Mouse (Mus musculus): ENCODE measurements around the gene Rassf3. TPM values are rescaled to one million over a fixed set of nuclear protein-coding genes. Genes with fewer than 3 reads are reported as not detected.

Gene Rassf3
- total RNA-seq, 2 experiments from 2014 or later, result 47.9 to 49.1 TPM

DNA sequence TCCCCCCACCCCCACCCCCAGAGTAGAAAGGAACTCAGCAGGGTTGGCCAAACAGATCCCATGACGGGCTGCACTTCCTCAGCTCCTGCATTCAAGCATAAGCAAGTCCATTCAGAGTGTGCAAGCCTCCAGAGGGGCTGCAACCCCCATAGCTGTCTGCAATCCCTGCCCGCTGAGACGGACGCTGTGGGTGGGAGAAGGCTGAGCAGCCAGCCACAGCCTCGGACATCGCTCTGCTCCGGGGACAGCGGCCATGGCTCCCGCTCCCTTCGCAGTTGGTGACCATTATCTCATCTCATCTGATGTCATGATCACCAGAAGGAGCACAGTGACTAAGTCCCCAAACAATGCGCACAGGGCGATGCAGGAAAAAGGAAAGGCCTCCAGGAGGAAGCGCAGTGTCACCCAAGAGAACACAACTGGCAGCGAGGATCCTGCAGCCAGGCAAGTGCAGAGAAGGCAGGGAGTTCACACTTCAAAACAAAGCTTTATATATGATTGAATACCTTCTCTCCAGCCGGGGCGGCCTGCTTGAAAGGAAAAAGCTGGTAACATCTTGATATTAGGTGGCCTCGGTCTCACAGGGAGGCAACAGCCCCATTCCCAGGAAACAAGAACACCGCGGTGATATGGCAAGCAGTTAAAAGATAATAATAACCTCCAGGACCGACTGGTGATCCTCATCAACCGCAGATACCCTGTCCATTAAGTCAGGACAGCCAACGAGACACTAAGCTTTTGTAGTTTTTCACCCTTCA is 14.6 kb downstream of the Rassf3 start:
- peak; percentile 68 for DNase-seq

DNA sequence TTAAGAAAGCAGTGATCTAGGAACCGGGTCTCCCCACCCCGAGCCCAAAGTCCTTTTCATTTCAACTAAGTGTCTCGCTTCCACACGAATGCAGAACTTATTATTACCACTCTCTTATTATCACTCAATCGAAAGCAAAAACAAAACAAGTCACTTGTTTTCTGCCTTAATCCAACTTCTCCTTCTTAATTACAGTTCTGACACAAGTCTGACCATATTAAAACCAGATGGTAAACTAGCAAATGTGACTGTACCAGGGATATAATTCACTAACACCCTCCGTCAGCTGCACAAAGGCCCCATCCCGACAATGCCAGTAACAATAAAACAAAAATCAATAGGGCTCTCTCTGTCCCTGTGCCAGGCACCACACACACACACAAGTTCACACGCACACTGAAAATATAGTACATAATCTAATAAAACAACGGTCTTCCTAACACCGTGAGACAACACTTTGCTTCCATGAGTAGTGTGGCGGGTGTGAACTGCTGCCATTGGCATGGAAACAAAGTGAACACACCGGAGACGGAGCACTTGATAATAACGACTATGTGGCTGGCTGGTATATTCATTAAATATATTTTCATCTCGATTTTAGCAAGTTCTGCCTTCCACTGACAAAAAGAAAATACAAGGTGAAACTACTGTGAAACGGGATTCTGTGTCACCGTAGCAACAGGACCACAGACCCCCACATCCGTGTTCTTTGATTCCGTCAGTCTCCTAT is 16.9 kb downstream of the Rassf3 start:
- DNase-seq, result no peak

DNA sequence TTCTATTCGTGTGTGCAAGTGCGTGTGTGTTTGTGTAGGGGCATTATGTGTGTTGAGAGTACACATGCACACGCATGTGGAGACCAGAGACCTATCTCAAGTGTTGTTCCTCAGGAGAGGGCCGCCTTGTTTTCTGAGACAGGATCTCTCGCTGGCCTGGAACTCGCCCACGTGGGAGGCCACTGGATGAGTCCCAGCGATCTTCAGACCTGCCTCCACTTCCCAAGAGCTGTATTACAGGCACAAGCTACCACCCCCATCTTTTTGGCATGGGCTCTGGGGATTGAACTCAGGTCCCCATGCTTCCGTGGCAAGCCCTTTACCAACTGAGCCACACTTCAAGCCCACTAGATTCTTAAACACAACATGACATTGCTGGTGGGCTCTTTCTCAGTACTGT is 17.7 kb downstream of the Rassf3 start:
- DNase-seq, result no peak

DNA sequence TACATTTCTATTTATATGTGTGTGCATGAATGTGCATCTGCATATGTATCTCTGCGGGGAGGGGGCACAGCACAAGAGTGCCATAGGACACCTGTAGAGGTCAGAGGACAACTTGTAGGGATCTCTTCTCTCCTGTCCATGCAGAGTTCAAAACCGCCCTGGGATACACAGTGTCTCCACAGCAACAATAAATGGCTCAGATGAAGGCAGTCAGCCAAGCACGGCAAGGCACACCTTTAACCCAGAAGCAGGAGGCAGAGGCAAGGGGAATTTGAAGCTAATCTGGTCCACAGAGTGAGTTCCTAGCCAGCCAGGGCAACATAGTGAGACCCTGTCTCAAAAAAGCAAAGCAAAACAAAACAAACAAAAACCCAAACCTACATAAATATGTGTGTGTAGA is 18.8 kb downstream of the Rassf3 start:
- DNase-seq, result no peak

DNA sequence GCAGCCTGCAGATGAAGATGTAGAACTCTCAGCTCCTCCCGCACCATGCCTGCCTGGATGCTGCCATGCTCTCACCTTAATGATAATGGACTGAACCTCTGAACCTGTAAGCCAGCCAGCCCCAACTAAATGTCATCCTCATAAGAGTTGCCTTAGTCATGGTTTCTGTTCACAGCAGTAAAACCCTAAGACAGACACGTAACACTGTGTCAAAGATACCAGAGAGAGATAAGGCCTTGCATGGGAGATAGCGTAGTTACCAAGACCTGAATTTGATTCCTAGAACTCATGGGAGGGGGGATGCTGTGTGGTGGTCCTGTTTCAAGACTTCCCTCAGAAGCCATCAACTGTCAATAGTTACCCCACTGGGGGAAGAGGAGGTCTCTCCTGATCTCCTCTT is 20.6 kb downstream of the Rassf3 start:
- no peak for DNase-seq

DNA sequence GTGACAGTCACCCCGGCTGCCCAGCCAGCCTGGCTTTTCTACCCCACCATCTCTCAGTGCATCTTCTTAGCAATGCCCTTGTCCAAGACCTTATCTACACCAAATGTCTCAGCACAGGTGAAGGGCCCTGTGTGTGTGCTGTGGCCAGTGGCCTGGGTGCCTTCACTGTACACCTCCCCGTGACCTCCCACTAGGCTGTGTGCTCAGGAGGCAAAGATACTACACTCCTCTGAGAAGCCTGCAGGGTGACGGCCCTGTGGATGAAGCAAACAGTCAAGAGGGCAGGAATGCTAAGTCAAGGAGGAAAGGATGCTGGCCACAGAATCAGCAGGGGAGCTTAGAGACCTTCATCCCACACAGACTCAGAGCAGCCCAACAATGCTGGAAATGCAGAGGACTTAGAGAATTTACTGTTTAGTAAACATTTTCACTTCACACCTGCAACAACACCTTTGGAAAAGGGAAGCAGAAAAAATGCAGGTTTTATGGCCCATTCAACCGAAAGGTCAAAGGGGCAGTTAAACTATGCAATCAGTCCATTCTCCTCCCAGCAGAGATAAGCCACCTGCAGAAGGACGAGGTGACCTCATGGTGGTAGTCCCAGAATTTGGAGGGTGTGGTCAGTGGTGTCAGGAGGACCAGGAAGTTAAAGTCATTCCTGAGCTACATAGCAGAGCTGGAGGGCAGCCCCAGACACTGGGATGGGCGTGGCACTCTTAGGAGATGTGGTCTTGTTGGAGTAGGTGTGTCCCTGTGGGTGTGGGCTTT is 21.3 kb downstream of the Rassf3 start:
- no peak for DNase-seq

DNA sequence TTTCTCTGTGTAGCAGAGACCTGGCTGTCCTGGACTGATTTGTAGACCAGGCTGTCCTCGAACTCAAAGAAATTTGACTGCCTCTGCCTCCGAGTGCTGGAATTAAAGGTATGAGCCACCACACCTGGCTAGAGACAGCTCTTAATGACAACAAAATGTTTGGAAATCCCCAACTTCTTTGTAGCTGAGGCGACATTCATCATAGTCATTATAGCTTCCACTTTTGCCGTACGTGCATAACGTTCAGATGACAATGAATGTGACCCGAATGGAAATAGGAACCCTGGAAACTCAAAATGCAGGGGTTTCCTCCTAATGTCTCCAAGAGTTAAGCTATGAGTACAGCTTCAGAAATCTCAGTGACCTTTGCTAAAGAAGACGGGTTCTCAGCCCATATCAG is 22.1 kb downstream of the Rassf3 start:
- no peak for DNase-seq

DNA sequence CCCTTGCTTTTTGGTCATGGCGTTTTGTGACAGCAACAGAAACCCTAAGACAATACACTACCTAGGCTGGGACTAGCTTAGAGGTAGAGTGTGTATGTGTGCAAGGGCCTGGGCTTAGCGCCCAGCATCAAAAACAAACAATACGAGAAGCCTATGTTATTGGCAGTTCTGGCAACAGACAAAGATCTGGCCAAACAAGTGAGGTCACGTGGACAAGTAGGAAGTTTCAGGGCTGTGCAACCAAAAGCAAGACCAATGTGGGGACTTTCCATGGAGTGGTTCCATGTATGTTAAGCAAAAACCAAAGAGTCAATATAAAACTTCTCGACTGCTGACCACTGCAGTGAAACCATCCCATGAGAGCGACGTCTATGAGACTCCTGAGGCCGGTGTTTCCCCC is 30.3 kb downstream of the Rassf3 start:
- DNase-seq, result no peak

DNA sequence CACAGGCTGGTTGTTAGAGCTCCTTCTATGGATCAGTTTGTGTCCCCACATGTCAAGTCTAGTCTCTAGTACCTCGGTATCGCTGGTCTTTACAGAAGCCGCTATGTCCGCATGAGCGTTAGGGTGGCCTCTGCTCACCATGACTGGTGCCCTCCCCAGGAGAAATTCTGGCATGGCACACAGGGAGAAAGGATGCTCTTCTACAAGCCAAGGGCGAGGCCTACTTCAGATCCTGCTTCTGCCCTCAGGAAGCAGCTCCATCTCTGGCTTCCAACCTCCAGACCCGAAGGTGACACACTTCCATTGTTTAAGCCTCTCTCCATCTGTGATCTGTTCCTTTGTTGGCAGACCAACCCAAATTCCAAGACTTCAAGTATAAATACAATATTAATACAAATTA is 31.9 kb downstream of the Rassf3 start:
- no peak for DNase-seq

DNA sequence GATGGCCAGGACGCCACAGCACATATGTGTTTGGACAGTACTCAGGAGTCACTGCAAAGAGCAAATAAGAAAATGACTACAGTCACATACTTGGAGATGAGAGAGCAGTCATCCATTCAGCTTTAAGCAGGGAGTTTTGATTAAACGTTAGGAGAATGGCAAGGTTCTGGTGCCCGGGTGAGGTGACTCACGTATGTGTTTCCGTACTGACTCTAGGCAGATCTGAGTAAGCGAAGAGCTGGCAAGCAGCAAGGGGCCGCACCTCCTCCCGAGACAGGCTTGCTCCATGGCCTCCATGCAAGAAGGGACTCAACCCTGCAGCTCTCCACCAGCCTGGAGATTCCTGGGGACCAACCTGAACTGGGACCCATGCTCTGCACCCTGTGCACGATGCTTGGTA is 32.4 kb downstream of the Rassf3 start:
- DNase-seq, result peak; percentile 57

DNA sequence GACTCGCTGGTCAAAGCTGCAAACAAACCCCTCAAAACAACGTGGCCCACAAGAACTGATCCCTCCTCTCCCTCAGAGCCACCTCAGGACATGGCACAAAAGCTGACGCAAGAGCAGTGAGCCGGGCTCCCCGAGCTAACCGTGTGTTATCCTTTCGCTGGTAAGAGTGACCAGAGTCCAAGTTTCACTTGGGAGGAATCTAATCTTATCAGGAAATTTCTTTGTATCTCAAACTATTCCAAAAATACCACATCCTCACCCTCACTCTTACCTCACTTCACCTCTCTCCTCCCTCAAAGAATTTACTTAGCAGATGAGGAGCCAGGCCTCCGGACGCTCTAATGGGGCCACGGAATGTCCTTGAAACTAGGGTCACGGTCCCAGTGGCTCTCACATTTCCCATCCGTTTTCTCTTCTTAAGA is 36.8 kb downstream of the Rassf3 start:
- no peak for DNase-seq

DNA sequence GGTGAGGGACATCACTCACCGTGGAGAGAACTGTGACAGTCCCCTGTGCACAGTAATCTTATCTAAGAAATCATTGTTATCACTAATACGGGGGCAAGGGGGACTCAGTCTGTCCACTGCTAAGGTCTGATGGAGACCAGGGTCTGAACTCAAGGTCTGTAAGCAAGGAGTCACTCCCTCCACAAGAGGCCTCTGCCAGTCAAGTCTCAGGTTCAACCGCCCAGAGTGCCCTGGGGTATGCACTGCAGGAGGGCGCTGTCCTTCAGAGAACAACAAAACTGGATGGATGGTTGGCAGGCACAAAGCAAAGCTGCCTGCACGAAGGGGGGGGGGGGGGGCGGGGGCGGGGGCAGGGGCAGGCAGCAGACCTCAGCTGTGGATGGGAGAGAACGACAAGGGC is 38.0 kb downstream of the Rassf3 start:
- DNase-seq, result no peak

DNA sequence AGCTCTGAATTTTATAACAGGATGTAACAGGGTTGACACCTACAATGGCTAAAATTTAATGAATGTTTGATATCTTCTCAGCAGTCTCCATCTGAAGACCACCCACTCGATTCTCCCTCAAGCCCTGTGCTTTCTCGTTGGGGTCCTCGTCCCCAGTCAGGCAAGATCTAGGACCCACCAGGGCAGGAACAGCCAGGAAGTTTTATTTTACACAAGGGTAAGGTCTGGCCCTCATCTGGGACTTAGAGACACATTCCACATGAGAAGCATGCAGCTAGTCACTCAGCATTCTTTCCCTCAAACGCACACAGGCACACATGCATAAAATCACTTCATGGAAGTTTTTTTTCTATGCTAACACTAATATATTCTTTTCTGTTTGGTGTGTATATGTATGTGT is 39.5 kb downstream of the Rassf3 start:
- DNase-seq, result no peak

DNA sequence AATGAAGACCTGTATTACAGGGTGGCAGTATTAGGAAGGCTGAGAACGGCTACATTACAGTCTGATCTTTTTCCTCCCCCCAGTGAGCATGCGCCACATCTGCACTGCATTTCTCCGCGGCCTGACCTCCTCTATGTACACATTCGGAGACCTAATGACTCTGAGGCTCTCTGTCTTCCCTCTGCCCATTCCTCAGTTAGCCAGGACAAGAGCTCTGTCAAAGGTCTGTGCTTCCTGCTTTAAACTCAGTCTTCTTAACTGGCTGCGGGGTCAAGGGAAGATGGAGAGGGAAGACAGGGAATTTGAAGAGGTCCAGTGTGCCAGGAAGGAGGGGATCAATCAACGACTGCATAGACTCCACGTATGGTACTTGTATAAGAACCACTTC is 39.9 kb downstream of the Rassf3 start:
- DNase-seq, result no peak

DNA sequence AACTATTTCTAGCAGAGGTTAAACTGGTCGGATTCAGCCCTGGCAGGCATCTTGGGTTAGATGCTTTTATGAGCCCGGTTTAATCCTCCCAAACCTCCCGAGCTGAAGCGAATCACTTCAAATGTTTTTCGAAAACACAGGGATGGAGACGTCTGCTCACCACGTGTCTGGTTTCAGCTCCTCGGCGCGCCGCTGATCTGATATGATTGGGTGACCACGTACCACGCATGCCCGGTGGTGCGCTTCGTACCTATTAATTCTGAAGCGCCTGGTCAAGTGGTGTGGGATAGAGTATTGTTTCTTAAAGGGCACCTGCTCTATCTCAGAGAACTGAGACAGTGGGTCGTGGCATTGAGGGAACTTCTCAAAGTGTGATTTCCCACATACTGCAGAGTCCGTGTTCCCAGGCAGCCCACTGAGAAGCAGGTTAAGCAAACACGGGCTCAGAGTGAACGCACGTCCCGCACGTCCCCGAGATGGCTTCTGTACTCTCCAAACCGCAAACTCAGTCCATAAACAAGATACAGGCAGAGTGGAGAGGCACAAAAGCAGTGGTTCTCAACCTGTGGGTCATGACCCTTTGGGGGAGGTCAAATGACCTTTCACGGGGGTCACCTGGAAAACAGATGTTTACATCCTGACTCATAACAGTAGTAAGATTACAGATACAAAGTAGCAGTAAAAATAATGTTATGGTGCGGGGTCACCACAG is 40.4 kb downstream of the Rassf3 start:
- peak; percentile 57 for DNase-seq

DNA sequence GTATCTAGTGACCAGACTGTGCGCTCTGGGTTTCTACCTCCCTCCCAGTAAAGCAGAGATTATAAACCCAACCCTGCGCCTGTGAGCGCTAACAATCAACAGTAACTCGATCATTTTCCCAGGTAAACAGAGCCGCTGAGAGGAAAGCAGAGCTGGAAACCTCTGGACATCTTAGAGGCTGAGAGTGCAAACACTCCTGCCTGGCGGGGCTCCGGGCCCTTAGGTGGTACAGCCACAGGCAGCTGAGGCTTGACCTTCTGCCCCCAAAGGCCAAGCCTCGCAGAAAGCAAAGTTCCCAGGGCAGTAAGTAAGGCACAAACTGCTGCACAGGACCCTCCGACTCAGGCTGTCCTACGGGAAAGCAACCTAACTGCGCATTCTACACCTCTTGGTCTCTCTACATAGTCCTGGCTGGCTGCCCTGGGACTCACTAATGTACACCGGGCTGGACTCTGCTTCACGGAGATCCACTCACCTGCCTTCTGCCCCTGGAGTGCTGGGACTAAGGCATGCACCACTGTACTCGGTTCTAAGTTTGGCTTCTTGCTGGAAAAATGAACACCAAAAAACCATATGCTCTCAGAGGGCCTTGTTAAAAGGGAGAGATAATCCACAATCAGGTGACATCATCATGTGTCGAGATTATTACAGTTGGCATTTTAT is 41.6 kb downstream of the Rassf3 start:
- DNase-seq, result no peak

DNA sequence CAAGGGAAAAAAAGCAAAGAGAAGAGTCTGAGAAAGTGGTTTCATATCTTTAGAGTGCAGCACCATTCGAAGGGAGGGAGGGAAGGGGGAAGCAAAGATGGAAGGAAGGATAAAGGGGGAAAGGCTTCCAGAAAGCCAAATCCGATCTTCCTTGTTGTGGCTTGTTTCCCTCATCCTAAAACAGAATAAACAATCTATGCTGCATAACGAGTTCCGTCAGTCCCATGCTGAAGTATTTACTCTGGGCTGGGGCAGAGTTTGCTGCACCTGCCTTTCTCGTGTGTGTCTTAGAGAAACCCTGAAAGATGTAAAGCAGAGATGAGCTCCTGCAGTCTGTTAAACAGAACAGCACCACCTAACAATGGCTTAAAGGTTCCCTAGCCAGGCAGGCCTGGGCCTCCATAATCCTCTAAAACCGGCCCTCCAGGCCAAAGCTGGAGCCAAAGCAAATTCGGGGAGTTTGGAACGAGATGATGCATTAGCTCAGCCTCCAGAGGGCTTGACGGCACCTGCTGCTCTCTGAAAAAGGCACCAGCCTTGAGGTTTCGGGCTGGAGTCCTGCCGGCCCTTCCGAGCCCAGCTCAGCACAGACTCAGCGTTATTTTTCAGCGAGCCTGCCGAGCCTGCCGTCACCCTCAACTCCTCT is 43.4 kb downstream of the Rassf3 start:
- peak; percentile 37 for DNase-seq

DNA sequence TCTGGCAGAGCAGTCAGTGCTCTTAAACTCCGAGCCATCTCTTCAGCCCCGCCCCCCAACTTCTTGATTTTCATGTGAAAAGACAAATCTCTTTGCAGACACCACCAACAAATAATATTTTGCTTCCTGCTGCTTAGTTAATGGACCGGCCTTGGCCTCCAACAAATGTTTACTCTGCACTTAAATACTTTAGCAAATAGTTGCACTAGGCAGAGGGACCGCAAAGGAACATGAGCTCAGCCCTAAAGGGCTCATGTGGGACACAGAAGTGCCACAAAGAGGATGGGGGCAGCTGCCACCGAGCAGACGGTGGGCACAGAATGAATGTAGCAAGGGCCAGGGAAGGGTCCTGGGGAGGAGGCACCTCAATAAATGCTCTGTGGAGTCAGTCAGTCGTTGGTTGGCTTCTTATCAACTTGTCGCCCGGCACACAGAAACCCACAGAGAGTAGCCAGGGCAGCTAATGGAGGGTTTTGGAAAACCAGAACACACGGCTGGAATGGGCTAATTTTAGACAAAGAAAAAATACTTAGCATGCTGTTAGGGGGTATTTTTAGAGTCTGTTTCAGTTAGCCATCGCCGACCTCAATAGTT is 44.0 kb downstream of the Rassf3 start:
- DNase-seq, result no peak

DNA sequence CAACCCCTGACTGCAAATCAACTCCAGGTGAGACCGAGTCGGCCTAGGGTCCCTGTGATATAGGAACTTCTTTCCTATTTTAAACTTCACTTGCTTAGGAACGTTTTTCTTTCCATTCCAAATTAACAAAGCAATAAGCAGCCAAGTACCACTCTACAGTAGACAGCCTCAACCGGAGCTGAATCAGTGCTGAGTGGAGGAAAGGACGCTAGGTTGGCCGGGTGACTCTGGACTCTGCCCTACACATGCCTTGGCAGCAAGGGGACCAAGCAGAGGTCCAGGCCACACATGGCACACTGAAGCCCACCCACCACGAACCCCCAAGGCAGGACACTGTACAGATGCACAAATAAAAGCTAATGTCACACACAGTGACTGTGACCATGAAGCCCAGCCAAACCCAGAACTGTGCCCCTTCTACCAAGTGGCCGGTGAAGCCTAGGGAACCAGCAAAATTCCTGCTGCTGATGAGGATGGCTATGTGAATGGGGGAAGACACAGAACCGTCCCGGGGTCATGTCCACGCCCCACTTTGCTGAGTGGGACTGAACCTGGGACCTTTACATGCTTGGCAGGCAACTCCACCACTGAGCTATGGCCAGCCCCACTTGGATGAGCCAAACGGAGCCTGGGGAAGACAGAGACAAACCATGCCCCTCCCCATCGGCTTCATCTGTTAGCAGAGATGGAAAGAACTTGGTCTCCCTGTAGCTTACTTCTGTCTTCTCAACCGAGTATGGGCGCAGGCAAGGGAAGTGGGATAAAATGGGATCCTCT is 45.2 kb downstream of the Rassf3 start:
- DNase-seq, result no peak

DNA sequence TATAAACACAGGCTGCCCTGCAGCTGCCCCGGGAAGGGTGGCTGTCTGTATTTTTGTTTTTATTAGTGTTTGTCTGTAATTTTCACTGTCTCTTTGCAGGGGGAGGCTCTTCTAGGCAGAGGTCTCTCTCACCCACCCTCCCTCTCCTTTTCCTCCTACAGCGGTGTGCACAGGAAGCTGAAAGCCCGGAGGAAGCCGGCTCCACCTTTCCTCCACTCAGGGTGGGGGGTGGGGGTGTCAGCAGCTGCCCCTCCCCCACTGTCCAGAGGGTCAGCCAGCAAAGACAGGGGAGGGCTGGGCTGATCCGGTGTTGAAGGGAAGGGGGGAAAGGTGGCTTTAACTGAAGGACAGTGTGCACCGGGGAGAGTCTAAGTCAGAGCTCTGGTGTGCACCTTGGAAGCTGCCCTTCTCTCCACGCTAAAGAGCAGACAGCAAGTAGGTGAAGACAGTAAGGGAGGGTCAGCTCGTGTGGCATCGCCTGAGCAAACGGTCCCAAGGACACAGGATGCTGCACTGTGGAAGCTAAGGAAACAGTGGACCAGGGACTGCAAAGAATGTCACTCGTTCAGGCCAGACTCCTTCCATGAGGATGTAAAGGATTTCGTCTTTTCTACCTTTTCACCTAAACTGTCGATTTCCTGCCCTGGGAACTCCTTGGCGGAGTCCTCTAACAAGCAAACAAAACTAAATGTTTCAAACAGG is 46.0 kb downstream of the Rassf3 start:
- DNase-seq, result peak; percentile 43

Measured in adrenal gland, postnatal 10 days (tissue).